Mouse (Mus musculus) Muller cell, postnatal 12 days (primary cell): ENCODE data around the gene Cysrt1.

Source experiments
- DNase-seq: peaks from one replicate; pipeline ENCODE4 v3.0.0-alpha.2; 2015; ENCODE audit errors: inconsistent ontology term

Gene Cysrt1

GRCm38 (mm10) chr2:25210686-25211085 is 31.6 kb downstream of the Cysrt1 start:
- no peak for DNase-seq

- no peak for DNase-seq
These were observed 34.7 kb downstream of the Cysrt1 start for GRCm38 (mm10) chr2:25207593-25207992.

- DNase-seq: no peak
These were observed 38.5 kb downstream of the Cysrt1 start for GRCm38 (mm10) chr2:25203631-25204214.

DNA sequence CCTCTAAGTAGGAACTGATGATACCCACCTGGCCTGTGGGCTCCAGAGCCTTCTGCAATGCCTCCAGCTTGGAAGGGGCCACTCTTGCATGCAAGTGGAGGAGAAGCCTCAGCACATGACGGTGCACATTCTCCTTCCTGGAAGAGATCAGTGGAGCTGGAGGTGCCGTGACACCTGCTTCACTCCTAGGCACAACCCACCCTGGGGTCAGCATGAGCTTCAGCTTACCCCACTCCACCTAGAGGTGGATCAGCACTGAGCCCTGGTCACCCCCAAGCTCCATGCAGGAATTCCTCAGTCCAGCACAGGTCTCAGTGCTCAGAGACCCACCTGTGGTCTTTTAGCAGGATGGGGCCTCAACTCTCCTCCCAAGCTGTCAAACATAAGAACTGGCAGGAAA is 41.6 kb downstream of the Cysrt1 start:
- no peak for DNase-seq

GRCm38 (mm10) chr2:25197946-25198345 is 44.3 kb downstream of the Cysrt1 start:
- DNase-seq: no peak

DNA sequence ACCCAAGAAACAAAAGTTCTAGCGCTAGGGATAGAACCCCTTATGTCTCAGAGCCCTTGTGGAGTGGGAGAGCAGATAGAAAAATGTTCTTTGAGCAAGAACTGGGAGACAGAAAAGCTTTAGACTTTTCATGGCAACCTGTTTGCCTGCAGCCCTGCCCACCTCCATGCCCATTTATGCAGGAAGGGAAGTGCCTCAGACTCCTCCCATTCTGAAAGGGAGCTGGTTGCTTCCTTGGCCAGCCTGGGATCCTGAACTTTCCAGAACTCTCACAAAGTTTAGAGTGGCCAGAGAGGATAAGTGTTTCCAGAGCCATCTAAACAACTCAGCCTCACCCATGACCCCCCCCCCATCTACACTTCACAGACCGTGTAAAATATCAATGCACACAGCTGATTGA is 45.1 kb downstream of the Cysrt1 start:
- DNase-seq: no peak

GRCm38 (mm10) chr2:25196172-25196954 is 45.9 kb downstream of the Cysrt1 start, which contains the start of gene Tor4a:
Tor4a (minus strand) TSS chr2:25196886.
- DNase-seq: peak; percentile 81

DNA sequence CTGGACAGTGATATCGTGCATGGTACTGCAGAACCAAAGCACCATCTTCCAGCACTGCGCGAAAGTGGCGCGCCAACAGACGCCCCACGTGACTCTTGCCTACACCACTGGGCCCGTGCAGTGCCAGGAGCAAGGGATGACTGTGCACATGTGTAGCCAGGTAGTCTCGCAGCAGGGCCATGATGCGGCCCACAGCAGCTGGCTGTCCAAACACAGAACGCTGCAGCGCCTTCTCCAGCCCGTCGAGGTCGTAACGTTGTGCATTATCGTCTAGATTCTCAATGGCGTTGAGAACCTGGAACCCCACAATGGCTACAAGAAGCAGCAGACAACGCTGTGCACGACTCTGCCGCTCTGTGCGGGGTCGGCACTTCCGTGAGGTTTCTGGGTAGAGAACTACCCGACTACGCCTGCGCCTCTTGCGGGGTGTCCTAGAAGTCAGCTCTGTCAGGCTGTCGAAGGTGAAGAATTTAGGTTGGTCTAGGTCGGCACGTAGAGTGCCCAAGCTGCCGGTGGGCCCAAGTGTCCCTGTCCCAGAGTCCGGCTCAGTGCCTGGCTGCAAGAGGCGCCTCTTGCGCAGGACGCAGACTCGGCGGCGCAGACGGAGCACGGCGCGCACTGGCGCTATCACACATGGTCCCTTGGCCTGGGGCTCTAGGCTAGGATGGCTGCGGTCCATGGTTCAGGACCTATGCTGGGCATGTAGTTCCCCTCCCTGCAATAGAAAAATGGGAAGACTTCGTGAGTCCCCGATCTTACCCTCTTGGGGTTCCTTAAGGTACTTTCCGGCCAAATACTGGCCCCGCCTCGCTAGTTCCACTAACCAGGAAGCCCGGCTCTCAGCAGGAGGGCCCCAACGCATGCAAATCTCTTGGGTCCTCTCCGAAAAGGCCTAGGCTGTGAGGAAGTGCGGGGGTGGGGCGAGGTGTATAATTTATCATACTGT is 46.8 kb downstream of the Cysrt1 start:
- DNase-seq: no peak

DNA sequence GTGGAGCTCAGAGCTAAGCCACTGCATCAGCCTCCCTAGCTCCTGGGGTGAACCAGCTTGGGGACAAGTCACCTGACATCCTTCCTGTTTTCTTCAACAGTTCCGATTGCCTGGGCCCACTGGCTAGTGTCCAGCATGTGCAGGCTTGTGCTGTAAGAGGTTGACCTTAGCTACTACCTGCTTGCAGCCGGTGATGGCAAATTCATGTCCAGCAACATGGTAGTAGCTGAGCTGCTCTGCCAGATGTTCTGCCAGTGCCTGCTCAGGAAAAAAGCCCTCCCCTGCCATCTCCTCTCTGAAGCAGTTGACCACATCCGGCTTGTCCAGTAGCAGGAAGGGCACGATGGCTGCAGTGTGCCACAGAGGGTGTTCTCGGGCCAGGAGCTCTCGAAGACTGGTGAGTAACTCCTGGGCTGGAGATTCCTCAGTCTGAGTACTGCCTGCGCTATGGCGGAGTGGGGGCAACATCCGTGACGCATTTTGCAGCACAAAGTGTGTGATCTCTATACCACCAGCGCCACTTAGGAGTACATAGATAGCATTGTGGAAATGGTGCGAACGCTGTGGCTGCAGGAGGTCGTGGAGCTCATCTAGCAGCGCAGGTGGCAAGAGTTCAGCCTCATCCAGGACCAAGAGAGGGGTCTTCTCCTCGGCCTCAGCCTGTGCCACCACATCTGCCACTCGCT is 47.6 kb downstream of the Cysrt1 start:
- DNase-seq: no peak

DNA sequence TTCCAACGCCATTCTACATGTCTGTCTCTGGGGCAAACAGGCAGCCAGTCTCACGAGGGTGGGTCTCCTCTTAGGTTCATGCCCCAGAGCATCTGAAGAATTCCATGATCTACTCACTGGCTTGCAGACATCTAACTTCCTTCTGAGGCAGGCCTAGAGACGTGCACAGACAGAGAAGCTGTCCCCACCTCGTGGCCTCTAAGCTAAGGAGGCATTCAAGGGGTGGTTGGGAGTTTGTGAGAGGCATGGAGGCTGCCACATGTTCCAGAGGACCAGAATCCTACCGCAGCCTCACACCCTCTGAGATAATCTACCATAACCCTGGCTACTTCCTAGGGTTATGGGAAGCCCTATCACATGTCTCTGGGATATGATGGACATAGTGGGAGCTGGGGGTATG is 48.2 kb downstream of the Cysrt1 start:
- no peak for DNase-seq

GRCm38 (mm10) chr2:25193330-25193770 is 48.9 kb downstream of the Cysrt1 start:
- DNase-seq: peak; percentile 79
